Mouse (Mus musculus): Measurements from ENCODE around the gene Rint1. TPM values are rescaled to one million over a fixed set of nuclear protein-coding genes. Genes with fewer than 3 reads are reported as not detected.

Gene Rint1
- polyA plus RNA-seq, 2 experiments, result 12.6 to 14.2 TPM

DNA sequence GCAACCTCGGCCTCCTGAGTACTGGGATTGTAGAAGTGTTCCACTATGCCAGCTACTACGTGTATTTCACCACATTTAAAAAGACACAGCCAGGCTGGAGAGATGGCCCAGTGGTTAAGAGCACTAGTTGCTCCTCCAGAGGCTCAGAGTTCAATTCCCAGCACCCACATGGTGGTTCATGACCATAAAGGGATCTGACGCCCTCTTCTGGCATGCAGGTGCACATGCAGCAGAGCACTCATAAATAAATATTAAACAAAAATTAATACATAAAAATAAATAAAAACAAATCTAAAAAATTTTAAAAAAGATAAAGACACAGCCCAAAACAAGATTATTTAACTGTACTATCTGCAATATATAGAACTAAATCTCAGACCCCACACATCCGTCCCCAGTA lies 7.0 kb upstream of the Rint1 start:
- Histone ChIP-seq H3K4me3 (ENCODE audit: insufficient read depth in 1 of 2, low read depth in 2 of 2, low read length in 2 of 2) (no peak overlapping the region), H3K27me3 (ENCODE audit: control insufficient read depth, insufficient read depth, low read length) (no peaks in the 10 kb centered on the region), H3K36me3 (replicated peaks; ENCODE audit: control insufficient read depth, insufficient read depth, low read depth) (peaks cover 5% of the 10 kb centered on the region), H3K4me1 (replicated peaks; ENCODE audit: control insufficient read depth in 2 of 2, insufficient read depth in 2 of 2, low read length in 1 of 2) (peaks cover 0 to 12% of the 10 kb centered on the region in 2 experiments; a peak in 3 of 4 replicates), H3K27ac (no peak overlapping the region), H3K4me2 (ENCODE audit: low read depth) (no peak overlapping the region), H3K9me3 (ENCODE audit: control insufficient read depth, low read length) (no peaks in the 10 kb centered on the region), H3K9ac (replicated peaks) (no peak overlapping the region)
- WGBS (ENCODE audit: insufficient replicate concordance), result 77% methylated on average over 4 of the region's 4 CpGs
- peak; percentile 36 for TF ChIP-seq CTCF (IDR thresholded peaks at IDR 0.05; ENCODE audit: low read depth)
- TF ChIP-seq EP300 (IDR thresholded peaks at IDR 0.05; ENCODE audit: low read depth), result no peak
- ATAC-seq (ENCODE audit: insufficient read depth) (no peak), DNase-seq (ENCODE audit: low read depth in 3 of 3, low spot score in 3 of 3) (no peak)

DNA sequence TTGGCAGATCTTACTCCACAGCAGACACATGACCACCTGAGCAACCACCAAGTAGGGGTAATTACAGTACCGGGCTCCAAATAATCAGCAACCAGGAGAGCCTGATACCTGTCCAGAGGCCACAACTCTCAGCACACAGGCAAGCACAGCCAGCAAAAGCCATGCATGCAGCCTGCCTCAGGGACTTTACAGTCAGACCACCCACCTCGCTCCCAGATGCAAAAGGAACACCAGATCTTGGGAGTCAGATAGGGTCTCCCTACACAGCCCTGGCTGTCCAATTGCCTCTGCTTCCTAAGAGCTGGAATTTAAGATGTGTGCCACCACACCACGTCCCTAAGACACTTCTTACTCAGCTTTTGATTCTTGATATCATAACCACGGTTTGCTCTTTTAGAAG lies 6.3 kb upstream of the Rint1 start:
- no peak overlapping the region for H3K27ac ChIP-seq
- 48% methylated on average over 4 of the region's 4 CpGs for WGBS (ENCODE audit: insufficient replicate concordance)
- TF ChIP-seq EP300 (IDR thresholded peaks at IDR 0.05; ENCODE audit: low read depth) (no peak), CTCF (IDR thresholded peaks at IDR 0.05; ENCODE audit: low read depth) (no peak)
- ATAC-seq (ENCODE audit: insufficient read depth) (no peak), DNase-seq (ENCODE audit: low read depth in 3 of 3, low spot score in 3 of 3) (no peak)
- peaks cover 3% of the 10 kb centered on the region; the same call in 1 of the 2 replicates for H3K36me3 ChIP-seq (replicated peaks; ENCODE audit: control insufficient read depth, insufficient read depth, low read depth)
- H3K27me3 ChIP-seq (ENCODE audit: control insufficient read depth, insufficient read depth, low read length), result no peaks in the 10 kb centered on the region
- no peaks in the 10 kb centered on the region for H3K9me3 ChIP-seq (ENCODE audit: control insufficient read depth, low read length)
- peaks cover 0 to 12% of the 10 kb centered on the region in 2 experiments; a peak in 3 of 4 replicates for H3K4me1 ChIP-seq (replicated peaks; ENCODE audit: control insufficient read depth in 2 of 2, insufficient read depth in 2 of 2, low read length in 1 of 2)
- peak overlapping the region; percentile 97 for H3K4me2 ChIP-seq (ENCODE audit: low read depth)
- H3K4me3 ChIP-seq (ENCODE audit: insufficient read depth in 1 of 2, low read depth in 2 of 2, low read length in 2 of 2), result no peak overlapping the region
- H3K9ac ChIP-seq (replicated peaks), result no peak overlapping the region

DNA sequence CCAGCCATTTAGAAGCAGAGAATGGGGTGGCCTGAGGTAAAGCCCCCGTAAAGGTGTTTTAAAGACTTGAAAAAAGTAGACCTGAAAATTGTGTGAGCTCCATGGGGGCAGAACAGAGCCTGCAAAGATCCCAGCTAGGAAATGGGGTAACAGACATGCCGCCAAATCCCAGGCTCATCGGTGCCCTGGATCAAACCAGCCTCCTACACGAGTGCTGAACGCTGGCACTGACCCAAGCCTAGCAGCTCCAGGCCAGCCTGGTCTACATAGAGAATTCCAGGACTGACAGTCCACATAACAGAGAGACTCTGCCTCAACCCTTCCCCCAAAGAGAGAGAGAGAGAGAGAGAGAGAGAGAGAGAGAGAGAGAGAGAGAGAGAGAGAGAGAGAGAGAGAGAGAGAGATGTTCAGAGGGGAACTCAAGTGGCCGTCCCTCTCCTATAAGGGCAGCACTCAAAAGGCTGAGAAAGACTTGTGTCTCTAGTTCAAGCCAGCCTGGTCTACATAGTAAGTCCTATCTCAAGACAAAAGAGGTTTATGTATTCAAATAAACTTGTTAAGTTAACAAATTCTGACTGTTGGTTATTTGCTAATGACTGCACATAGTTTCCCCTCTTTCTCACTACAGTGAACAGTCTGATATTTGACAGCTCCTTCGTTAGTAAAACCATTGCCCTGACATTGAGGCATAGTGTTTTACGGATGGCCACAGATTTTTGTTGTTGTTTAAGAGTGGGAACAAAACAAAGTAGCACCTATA lies 5.3 kb upstream of the Rint1 start:
- peaks cover 2 to 12% of the 10 kb centered on the region in 2 experiments for H3K4me1 ChIP-seq (replicated peaks; ENCODE audit: control insufficient read depth in 2 of 2, insufficient read depth in 2 of 2, low read length in 1 of 2)
- H3K4me2 ChIP-seq (ENCODE audit: low read depth), result peak overlapping the region; percentile 97
- H3K27me3 ChIP-seq (ENCODE audit: control insufficient read depth, insufficient read depth, low read length), result no peaks in the 10 kb centered on the region
- H3K27ac ChIP-seq, result no peak overlapping the region
- 31% methylated on average over 8 of the region's 8 CpGs for WGBS (ENCODE audit: insufficient replicate concordance)
- ATAC-seq (ENCODE audit: insufficient read depth) (no peak), DNase-seq (ENCODE audit: low read depth in 3 of 3, low spot score in 3 of 3) (no peak)
- H3K36me3 ChIP-seq (replicated peaks; ENCODE audit: control insufficient read depth, insufficient read depth, low read depth), result peaks cover 3% of the 10 kb centered on the region; the same call in 1 of the 2 replicates
- peak overlapping the region; percentile 86 for H3K9ac ChIP-seq (replicated peaks)
- H3K9me3 ChIP-seq (ENCODE audit: control insufficient read depth, low read length), result no peaks in the 10 kb centered on the region
- TF ChIP-seq CTCF (IDR thresholded peaks at IDR 0.05; ENCODE audit: low read depth), result no peak
- TF ChIP-seq EP300 (IDR thresholded peaks at IDR 0.05; ENCODE audit: low read depth), result no peak
- peak overlapping the region; percentile 81 to 83 for H3K4me3 ChIP-seq (ENCODE audit: insufficient read depth in 1 of 2, low read depth in 2 of 2, low read length in 2 of 2)

DNA sequence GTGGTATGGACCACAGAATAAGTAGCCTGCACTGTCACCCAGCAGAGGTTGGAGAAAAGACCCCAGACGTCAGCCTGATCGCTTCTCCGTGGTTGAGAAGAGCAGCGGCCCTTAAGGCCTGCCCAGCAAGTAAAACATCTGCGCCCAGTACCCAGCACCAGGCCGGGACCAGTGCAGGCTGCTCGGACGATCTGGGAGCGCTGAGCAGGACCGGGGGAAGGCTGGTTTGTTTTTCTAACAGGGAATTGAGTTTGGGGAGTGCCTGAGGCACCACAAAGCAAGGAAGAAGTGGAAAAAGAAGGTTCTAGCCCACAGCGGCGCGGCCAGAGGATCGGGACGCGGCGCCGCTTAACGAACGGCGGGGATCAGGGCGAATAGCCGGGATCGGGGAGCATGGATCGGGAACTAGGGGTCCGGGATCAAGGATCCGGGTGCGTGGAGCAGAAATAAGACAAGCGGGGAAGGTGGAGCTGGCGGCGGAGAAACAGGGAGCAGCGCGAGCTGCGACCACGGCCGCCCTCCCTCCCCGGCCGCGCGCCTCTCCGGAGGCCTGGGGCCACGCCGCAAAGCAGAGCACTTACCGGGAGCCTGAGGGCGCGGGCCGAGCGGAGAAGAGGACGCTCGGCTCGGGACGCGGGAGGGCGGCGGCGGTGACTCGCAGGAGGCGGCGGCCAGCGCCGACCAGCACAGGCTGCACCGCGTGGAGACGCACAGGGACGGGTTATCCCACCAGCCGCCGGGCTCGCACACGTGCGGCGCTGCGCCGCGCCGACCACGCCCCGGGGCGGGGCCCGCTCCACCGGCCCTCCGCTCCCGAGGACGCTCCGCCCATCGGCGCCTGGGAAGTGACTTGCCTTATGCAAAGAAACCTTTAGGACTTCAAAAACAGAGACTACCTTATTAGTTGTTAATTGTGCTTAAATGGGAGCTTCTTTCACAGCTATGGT lies 4.3 kb upstream of the Rint1 start, which contains the start of gene Pus7:
Gene Pus7 (minus strand): TSS at position 781 of the 947 bp plus-strand sequence.
- peaks cover 3 to 12% of the 10 kb centered on the region in 2 experiments for H3K4me1 ChIP-seq (replicated peaks; ENCODE audit: control insufficient read depth in 2 of 2, insufficient read depth in 2 of 2, low read length in 1 of 2)
- peak within 1 kb of the TSS; percentile 81 to 83 for H3K4me3 ChIP-seq (ENCODE audit: insufficient read depth in 1 of 2, low read depth in 2 of 2, low read length in 2 of 2)
- TF ChIP-seq CTCF (IDR thresholded peaks at IDR 0.05; ENCODE audit: low read depth) (no peak), EP300 (IDR thresholded peaks at IDR 0.05; ENCODE audit: low read depth) (no peak)
- H3K9me3 ChIP-seq (ENCODE audit: control insufficient read depth, low read length), result no peaks in the 10 kb centered on the region
- peak; percentile 86 for ATAC-seq (ENCODE audit: insufficient read depth)
- H3K27ac ChIP-seq, result peak within 1 kb of the TSS; percentile 29
- H3K27me3 ChIP-seq (ENCODE audit: control insufficient read depth, insufficient read depth, low read length), result no peaks in the 10 kb centered on the region
- H3K36me3 ChIP-seq (replicated peaks; ENCODE audit: control insufficient read depth, insufficient read depth, low read depth), result no peaks in the 10 kb centered on the region
- DNase-seq (ENCODE audit: low read depth in 3 of 3, low spot score in 3 of 3), result peak; percentile 80 to 84 (median 83)
- 0% methylated on average over 86 of the region's 86 CpGs for WGBS (ENCODE audit: insufficient replicate concordance)
- peak within 1 kb of the TSS; percentile 86 for H3K9ac ChIP-seq (replicated peaks)
- peak within 1 kb of the TSS; percentile 97 for H3K4me2 ChIP-seq (ENCODE audit: low read depth)

Measured in liver, embryonic 14.5 days (tissue).